Mouse (Mus musculus): ENCODE measurements around the gene Tnfrsf8.

GRCm38 (mm10) chr4:145274887-145275286 is 40.1 kb downstream of the Tnfrsf8 start:
- TF ChIP-seq CTCF (IDR thresholded peaks at IDR 0.05; ENCODE audit: low read depth) (no peak), EP300 (IDR thresholded peaks at IDR 0.05; ENCODE audit: low read depth) (no peak)
